Mouse (Mus musculus): Measurements from ENCODE around the gene Ppp2r1a.

Gene Ppp2r1a

GRCm38 (mm10) chr17:20944985-20945891, at the start of gene Ppp2r1a:
TSS of gene Ppp2r1a (plus strand) at chr17:20945311.
- peak; percentile 99 for DNase-seq (ENCODE audit: low spot score)

GRCm38 (mm10) chr17:20904991-20905390, 40.1 kb upstream of the Ppp2r1a start, which contains the start of gene Vmn1r231:
TSS of gene Vmn1r231 (minus strand) at chr17:20905091.
- no peak for DNase-seq (ENCODE audit: low spot score)

GRCm38 (mm10) chr17:20919614-20920013, 25.5 kb upstream of the Ppp2r1a start, which contains the start of gene Vmn1r232:
TSS of gene Vmn1r232 (minus strand) at chr17:20919714.
- DNase-seq (ENCODE audit: low spot score): no peak

- DNase-seq (ENCODE audit: low spot score): no peak
These were observed 885 bp upstream of the Ppp2r1a start for GRCm38 (mm10) chr17:20944226-20944625.

GRCm38 (mm10) chr17:20946026-20946565, 985 bp downstream of the Ppp2r1a start:
- no peak for DNase-seq (ENCODE audit: low spot score)

DNA sequence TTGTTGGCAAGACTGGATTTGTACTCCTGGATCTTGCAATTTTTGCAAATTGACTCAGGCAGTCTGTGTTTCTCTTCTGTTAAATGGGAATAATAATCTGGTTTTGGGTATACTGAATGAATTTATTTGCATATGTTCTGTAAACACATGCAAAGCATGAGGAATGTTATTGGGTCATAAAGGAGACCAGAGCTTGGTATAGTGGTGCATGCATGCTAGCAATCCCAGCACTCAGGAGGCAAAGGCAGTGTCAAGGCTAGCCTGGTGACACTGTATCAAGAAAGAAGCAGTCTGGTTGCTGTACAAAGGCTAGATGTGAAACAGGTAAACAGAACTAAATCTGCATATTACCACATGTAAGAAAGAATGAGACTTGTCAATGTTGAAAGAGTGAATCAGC, 1.5 kb downstream of the Ppp2r1a start:
- DNase-seq (ENCODE audit: low spot score): no peak

GRCm38 (mm10) chr17:20960386-20960785, 15.3 kb downstream of the Ppp2r1a start:
- no peak for DNase-seq (ENCODE audit: low spot score)

DNA sequence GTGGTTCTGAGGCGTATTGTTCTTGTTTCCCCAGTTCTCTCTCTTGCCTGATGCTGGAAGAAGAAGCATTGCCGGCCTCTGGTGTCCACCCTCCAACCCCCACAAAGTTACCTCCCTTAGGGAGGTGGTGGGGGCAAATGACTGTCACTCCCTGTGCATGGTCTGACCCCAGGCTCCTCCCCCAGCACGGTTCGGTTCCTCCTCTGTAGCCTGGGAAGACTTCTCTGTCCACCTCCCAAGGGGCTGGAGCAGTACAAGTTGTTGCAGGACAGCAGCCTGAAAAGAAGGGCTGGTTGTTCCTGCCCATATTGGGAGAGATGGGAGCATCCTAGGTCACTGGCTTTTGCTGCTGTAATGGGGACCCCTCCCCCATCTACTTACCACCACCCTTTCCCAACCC, 20.3 kb downstream of the Ppp2r1a start:
- DNase-seq (ENCODE audit: low spot score): no peak

GRCm38 (mm10) chr17:20966681-20967080, 21.6 kb downstream of the Ppp2r1a start:
- DNase-seq (ENCODE audit: low spot score): no peak

DNA sequence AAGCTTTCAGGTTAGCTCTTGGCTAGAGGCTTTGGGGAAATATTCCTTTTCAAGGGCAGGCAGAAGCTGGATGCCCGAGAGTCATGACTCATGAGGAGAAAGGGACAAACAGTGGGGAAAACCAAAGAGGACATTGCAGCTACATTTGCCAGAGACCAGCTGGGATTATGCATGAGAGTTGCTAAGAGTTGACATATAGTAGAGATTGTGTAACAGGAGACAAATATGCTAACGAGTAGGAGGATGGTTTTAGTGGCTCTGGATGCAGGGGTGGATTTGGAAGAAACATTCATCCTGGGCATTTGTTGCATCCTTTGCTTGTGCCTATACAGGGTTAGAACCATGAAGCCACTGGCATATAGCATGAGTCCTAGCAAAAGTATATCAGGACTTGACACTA, 48.6 kb downstream of the Ppp2r1a start:
- no peak for DNase-seq (ENCODE audit: low spot score)

GRCm38 (mm10) chr17:20996364-20996763, 51.3 kb downstream of the Ppp2r1a start, which contains the start of gene Vmn1r233:
TSS of gene Vmn1r233 (minus strand) at chr17:20996464.
- DNase-seq (ENCODE audit: low spot score): no peak

DNA sequence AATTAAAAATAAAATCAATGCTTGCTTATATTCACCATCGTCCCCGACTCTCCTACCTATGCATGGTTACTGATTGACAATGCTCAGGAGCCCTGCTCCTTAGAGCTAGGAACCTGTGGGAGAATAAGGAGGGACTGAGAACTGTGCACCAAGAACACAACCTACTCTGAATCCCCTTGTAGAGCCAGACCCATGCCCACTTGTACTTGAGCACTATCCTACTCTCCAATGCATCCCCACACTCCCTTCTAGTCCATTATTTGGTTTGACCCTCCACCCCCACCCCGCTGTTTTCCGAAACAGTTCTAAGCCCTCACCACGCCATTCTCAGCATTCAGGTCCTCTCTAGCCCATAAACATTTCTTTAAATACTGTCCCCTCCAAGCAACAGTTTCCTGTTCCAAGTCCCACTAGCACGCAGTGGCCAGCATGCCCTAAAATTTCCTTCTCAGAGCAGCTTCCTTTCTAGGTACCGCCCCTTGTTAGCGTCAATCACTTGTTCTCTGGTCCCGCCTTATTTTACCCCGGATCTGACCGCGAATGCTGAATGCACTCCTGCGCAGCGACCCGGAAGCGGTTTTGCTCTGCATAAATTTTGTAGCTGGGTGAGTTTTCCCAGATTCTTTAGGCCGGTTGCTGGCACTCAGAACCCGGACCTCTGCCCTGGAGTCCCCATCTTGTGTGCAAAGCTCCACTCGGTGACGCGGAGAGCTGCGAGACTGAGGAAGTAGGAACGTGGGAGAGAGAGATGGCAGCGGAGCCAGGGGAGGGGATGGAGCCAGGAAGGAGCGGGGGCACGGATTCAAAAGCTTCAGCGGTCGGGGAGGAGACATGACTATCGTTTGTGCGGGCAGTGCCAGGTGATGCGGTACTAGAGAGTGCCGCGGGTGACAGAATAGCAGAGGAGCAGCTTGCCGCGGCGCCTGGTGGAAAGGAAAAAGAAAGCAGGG, 63.5 kb downstream of the Ppp2r1a start, which contains the start of gene Zfp160:
TSS of gene Zfp160 (plus strand) at position 522 of the 950 bp plus-strand sequence.
- DNase-seq (ENCODE audit: low spot score): peak; percentile 87

DNA sequence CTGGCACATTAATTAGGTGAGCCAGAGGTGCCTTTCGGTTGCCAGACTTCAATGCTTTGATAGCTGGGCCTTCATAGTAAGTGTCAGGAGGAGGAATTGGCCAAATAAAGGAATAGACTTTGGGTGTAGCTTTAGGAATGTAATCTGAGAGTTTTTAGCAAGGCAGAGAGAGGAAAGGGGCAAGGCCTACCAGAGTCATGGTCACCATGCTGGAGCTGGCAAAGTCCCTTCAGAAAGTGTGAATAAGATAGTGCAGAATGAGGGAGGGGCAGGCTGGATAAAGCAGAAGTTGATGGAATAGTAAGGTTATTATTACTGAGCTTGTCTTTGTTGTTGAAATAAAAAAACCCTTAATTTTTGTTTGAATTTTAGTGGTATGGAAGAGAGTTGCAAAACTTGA, 64.6 kb downstream of the Ppp2r1a start:
- no peak for DNase-seq (ENCODE audit: low spot score)

Measured in yolk sac, embryonic 10.5 days (tissue).